Mouse (Mus musculus) adrenal gland, postnatal 14 days (tissue): Measurements from ENCODE around the gene Cdh23. TPM values are rescaled to one million over a fixed set of nuclear protein-coding genes. Genes with fewer than 3 reads are reported as not detected.

Source experiments
- DNase-seq: peaks from one replicate; pipeline ENCODE4 v3.0.0; 2021; ENCODE audit warnings: mixed read lengths
- total RNA-seq: library from RNA; stranded (reverse); gene quantifications from 2 replicates; pipeline ENCODE4 v1.2.3, GENCODE M21; 2021

The Cdh23 gene
- total RNA-seq, 1 experiment from 2014 or later, result 4.5 TPM

DNA sequence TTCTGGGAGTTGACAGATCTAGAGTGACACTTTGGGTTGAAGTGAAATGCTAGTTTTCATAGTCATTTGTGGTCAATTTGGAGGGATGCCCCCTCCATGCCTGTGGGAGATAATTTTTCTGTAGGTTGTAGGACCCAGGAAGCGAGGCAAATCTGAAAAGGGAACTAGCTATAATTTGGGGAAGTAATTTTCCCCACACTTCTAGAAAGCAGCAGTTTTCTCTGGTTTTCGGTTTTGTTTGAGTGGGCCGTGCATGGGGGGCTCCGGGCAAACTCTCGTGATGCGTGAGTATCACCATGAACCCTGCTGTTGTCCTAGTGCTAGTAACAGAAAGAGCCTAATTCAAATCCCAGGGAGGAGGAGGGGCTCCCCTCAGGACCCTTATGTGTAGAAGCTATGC lies 412.0 kb downstream of the Cdh23 start:
- no peak for DNase-seq

DNA sequence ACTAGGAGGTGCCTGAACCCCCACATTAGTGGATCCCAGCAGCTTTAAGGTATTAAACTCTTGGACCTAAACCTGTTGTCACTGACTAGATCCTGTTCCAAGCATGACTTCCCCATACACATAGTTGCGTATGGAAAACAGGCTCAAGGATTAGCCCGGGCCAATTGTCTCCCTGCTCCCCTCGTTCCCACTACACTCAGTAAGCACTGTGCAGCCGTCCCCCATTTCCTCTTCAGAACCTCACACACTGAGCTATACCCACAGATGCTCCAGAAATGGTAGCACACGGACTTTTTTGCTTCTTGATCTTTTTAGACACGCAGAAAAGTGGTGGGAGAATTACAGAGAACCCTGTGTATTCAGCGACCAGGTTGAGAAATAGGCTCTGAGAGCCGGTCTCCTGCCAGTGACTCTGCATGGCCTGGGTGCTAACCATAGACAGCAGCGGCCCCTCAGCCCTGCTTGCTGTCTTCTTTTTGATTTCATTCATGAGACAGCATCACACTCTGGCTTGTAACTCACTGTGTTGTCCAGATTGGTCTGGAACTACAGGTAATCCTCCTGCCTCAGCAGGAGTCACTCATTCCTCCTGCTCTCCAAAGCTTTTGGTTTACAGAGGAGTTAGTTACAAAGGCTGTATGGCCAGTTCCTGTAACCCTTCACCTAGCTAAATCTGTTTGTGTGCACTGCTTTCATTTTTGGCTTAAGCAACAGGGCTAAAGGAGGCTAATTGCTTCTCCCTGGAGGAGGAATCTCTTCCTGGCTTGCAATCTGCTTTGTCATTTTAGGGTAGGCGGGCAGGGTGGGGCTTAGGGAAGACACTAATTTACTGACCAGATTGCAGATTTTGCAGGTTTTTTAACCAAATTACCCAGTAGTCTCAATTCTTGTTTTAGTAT lies 413.9 kb downstream of the Cdh23 start:
- peak; percentile 42 for DNase-seq

DNA sequence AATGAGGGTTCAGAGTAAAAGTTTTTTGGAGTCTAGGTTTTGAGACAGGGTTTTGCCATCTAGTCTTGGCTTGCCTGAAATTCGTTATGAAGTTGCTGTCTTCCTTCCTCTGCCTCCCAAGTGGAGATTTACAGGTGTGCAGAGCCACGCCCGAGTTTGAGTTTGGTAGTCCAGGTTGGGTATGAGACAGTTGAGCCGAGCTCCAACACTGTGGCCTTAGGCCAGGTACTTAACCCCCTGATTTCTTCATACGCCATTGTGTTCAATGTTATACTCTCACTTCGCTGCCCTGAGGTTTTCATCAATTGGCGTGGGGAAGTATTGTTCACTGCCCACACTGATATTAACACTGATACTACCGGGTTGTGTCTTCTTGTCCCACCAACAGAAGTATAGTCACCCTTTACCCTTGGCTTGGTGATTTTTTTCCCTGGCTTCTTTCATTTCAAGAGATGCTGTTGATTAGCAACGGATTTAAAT lies 414.7 kb downstream of the Cdh23 start:
- DNase-seq, result no peak

DNA sequence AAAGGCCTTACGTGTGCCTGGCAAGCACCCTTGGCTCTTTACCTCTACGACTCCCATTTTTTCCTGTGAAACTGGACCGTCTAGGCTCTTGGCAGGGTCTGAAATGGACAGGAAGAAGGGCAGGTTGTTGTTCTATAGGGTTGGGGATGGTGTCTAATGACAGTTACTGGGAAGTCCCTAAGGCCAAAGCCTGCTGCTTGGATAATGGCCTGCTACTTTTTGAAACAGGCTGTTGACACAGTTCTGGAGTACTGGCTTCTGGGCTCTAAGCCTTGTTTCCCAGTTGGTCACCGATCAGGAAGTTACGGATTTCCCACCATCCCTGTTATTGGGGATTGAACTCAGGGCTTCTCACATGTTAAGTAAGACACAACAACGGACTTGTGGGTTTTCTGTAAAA lies 415.9 kb downstream of the Cdh23 start:
- DNase-seq, result no peak

DNA sequence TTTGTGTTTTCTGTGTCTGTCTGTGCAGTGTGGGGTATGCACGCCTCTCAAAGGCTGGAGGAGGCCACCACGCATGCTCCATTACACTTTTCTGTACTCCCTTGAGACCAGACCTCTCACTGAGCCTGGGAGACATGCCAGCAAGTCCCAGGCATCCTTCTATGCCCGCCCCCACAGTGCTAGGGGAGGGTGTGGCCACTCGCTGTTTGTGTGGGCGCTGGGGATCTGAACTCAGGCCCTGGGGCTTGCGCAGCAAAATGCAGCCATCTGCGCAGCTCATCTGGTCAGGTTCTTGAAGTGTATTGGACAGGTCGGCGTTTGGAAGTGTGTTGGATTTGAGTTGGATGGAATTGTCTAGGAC lies 416.4 kb downstream of the Cdh23 start:
- peak; percentile 75 for DNase-seq

DNA sequence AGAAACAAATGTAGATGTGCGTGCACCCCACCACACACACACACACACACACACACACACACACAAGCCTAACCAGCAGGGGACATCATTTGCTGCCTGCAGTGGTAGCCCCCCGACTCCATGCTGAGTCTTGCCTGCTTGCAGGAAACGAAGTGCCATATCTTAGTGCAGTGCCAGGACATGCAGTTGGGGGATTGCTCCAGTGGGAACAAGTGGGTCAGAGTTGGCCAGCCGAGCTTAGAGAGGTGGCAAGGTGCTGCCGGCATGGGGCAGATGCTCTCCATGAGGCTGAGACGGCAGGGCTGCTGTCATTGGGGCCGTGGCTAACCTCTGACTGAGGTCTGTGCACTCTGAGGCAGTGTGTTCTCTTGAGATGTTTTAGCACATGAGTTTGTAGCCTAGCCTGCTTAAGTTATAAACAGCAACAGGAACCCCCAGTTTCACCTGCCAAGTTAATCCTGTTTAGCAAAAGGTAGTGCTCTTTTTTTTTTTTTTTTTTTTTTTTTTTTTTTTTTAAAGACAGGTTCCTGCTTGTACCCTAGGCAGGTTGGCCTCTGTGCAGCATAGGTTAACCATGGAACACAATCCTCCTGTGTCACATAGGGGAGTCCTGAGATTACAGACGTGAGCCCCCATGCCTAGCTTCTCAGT lies 416.9 kb downstream of the Cdh23 start:
- no peak for DNase-seq

DNA sequence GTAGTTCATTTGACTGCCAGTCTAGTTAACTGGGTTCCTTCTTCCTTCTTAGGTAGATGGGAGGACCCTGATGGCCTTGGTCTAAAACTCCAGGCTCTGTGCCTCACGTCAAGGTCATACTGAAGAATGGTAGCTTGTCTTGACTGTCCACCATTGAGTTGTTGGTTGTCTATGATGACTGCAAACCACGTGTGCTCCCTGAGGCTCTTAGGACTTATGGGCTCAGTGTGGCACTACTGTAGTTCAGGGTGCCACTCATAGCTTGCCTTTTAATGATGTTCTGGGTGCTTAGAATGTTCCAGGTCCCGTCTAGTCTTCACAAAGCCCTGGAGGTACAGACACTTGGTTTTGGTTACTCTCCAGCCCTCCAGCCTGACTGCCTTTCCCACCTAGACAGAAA lies 417.5 kb downstream of the Cdh23 start:
- no peak for DNase-seq

DNA sequence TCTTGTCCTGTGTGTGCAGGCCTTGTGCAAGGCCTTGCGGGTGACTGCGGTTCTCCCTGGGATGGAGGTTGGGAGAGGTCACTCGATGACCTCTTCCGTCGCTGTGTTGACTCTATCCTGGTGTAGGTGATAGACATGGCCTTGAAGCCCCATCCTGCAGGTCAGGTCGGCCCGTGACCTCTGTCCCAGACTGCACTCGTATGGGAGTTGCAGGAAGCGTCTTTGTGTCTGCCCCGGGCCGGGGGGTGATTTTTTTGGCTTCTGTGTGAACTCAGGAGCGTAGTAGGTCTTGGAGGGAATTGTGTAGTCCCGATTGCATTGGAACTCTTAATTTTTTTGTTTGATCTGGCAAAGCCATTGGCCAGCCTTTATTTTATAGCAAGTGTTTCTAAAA lies 418.3 kb downstream of the Cdh23 start:
- DNase-seq, result no peak

DNA sequence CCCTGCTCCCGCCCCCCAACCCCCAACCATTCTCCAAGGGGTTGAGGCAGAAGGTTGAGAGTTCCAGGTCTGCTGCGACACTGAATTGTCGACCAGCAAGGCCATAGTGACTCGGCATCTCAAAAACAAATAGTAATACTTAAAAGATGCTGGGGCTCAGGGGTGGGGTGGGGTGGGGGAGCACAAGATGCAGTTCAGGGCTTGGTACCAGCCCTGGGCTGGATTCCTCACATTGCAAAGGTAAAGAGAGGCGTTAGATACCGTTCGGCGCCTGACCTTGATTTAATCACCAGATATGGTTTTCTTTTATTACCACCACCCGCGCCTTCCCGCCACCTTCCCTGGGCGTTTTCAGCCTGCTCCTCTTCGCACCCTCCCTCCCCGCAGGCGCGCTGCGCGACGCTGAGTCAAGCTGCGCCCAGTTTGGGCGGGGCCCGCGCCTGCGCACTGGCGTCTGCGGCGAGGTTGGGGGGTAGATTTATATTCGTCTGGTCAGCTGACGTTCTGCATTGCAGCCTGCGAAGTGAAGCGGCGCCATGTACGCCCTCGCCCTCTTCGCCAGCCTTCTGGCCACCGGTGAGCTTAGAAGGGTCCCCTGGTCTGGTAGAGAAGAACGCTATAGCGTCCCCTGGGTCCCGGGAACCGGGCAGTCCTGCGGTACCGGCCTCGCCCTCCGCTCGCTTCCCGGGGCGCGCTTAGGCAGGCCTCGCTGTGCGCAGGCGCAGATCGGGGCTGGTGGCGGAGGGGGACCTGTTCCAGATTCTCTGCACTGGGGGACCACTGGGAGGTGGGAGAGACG lies 418.9 kb downstream of the Cdh23 start, which contains the start of gene Psap:
TSS of gene Psap (plus strand) at position 421 of the 799 bp plus-strand sequence.
- DNase-seq, result peak; percentile 98

DNA sequence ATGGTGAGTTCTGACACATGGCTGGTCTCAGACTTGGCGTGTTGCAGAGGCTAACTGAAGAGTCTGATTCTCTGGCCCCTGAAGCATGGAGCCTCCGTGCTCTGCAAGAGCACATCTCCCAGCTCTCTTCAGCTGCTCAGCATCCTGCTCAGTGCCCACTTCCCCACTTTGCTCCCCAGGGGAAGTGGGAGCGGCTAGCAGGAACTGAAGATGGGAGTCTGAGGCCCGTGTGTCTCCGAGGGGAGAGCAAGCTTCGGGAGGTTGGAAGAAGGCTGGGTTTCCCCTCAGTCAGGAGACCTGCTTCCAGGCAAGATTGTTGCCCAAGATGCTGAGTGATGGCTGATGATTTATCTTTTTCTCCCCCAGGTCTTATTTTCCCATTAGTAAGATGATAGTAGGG lies 422.9 kb downstream of the Cdh23 start:
- no peak for DNase-seq

DNA sequence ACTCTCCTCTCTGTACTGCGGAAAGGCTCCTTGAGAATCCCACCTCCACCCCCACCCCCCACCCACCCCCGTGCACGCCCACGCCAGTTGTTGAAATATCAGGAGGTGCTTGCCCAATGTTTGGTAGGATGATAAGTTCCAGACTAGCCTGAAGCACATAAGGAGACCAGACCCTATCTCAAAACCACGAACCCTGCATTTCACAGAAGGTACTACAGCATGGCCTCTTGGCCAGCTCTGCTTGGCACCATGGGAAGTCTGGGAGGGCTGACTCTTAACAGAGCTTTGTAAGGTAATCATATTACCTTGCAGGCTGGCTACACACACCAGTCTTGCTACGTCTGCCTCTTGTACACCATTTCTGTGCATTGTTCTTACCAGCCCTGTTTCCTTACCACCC lies 424.0 kb downstream of the Cdh23 start:
- peak; percentile 3 for DNase-seq

GRCm38 (mm10) chr10:60271015-60271414 lies 425.3 kb downstream of the Cdh23 start:
- no peak for DNase-seq

DNA sequence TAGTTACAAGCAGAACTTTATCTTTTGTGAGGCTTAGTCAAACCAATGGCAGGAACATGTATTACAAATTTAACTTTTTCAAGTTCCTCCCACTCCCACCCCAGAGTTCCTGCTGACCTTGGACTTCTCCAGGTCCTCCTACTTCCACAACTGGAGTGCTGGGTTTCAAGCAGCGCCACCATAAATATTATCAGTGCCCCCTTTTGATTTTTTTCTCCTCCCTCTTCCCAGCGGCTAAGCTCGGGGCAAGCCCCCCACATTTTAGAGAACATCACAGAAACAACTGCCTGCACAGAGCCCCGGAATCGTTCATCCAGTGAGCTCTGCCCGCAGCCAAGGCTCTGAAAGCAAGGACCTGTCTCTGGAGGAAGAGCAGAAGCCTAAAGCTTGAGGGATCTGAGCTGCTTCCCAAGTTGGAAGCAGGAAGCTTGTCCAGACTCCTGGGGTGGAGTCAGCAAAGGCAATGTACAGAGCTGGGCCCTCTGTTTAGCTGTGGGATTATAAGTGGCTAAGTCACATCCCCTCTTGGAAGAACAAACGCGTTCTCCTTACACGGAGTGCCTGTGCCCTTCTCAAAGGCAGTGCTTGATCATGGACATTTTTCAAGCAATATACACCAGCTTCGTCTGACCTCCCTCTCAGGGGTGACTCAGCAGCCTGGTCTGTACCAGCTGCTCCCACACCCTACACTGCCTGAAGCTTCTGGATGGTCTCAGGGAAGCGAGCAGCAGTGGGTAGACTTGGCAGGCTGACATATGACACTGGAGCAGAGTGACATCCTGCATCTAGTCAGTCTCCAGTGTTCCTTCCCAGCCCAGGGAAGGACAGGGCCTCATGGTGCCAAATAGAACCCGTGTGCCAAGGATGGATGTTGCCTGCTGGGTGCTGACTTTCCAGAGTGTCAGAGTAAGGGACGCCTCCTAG lies 426.9 kb downstream of the Cdh23 start:
- DNase-seq, result peak; percentile 61

- DNase-seq, result no peak
These were observed 427.6 kb downstream of the Cdh23 start for GRCm38 (mm10) chr10:60268738-60269137.

- DNase-seq, result peak; percentile 15
These were observed 429.4 kb downstream of the Cdh23 start for GRCm38 (mm10) chr10:60266842-60267401.

DNA sequence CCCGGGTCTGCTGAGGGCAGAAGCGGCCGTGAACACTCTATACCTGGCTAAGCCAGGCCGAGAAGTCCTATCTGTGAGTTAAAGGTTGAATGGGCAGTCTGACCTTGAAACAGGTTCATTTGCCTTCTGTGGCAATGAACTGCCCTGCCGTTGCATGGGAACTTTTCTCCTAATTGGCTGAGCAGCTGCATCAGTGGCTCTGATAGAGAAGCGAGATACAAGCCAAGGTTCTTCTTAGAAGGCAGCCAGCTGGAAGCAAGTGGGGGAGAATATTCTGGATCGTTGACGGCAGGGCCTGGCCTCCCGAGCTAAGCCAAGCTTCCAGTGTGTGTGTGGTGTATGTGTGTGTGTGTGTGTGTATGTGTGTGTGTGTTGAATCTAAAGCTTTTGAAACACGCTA lies 431.0 kb downstream of the Cdh23 start:
- DNase-seq, result peak; percentile 67

GRCm38 (mm10) chr10:60263351-60263750 lies 432.9 kb downstream of the Cdh23 start:
- DNase-seq, result peak; percentile 3

DNA sequence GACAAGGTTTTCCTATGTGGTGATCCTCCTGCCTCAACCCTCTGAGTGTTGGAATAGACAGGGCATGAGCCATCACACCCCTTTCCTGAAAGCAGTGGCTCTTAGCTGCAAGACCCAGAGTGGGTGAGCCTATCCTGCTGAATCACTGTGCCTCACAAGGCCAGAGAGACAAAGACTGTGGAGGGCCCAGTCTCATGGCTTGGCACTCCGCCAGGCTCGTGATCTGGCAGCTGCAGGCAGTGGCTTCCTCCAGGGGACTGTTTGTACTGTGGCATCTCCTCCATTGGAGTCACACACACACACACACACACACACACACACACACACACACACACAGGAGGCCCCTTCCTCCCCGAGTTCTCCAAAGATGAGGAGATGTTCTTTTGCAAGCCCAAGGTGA lies 433.9 kb downstream of the Cdh23 start:
- DNase-seq, result peak; percentile 97

DNA sequence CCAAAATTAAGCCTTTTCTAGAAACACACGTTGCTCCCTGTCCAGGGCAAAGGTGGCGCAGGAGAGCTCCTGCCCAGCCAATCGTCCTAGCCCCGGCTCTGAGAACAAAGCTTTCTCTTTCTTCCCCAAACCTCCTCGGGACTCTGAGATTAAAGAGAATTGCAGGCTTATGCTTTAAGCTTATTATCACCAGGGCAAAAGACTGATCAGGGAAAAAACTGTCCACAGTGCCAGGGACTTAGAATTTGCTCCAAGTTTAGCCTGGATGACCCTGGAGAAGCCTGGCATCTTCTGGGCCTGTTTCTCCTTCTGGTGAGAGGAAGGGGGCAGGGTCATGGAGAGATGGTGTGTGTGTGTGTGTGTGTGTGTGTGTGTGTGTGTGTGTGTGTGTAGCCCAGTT lies 434.8 kb downstream of the Cdh23 start:
- peak; percentile 4 for DNase-seq

- no peak for DNase-seq
These were observed 435.6 kb downstream of the Cdh23 start for GRCm38 (mm10) chr10:60260557-60261294.
